16 mouse cellular contexts compared by ENCODE assay signal in the genomic region with DNA sequence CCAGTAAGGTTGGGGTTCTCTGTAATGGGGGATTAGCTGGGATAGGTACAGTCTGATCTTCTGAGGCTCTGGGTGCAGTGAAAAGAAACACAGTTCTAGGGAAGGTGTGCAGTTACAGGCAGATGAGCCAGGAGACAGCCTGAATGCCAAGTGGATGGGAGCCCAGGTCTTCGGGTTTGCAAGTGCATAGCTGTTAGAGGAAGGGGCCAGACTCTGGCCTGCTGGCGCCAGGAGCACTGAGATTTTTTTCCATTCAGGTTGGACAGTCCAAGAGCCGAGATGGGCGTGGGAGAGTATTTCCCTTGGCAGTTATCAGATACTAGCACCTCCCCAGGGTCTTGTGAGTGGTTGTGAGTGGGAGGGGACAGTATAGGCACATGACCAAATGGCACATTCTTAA.
A peak's percentile ranks its signal among the peaks of the same experiment; 100 is the strongest.
DNase-seq lines count a peak whose midpoint lies in the region.
"Had no signal": no experiment of that assay in that cellular context is flagged by ENCODE, and none has a peak within 500 bp of the region (broad histone marks: within the 10 kb centered on the region; RNA-seq: fewer than 3 reads in every experiment).

No protein-coding gene starts in this region.

- peak; percentile 26 to 28 for DNase-seq in cerebellum, postnatal 14 days
- no peak for DNase-seq in cerebellum, postnatal 4 days (ENCODE audit: low spot score in 2 of 2)
- peak; percentile 89 for DNase-seq in kidney, adult 9 months
- no peak for DNase-seq in kidney, postnatal 4 days
- DNase-seq in gastrocnemius, adult 8-10 months (ENCODE audit: low spot score in 2 of 2), result peak; percentile 17 to 24
- DNase-seq in skeletal muscle tissue, adult 2 months (ENCODE audit: low read depth, low spot score), result peak; percentile 60
- DNase-seq in B cell, adult 2 months, result no peak
- DNase-seq in heart, postnatal 4 days, result no peak
- DNase-seq: adrenal gland, adult 8-10 months; cerebellum, adult 8-10 months; cerebellum, postnatal 36 days; embryo, embryonic 11 days; heart, postnatal 14 days; lung, postnatal 36 days; right cerebral cortex, adult 18-20 months; thymus, postnatal 25 days had no signal

Comparison
In these comparisons a context has a peak if more than half of its experiments do, and no peak if none do; other contexts are left out.
1. DNase-seq: peak in cerebellum, postnatal 14 days (2 of 2), kidney, adult 9 months (single experiment), gastrocnemius, adult 8-10 months (2 of 2) and skeletal muscle tissue, adult 2 months (single experiment); none in cerebellum, postnatal 4 days (0 of 2), kidney, postnatal 4 days (0 of 2), B cell, adult 2 months (0 of 2) and heart, postnatal 4 days (single experiment).